Mouse (Mus musculus): ENCODE measurements at regions not wholly inside any gene's neighbourhood (a gene's known extent, or its start where the extent isn't known, plus 50 kb on each side); places are given as distances from the start of the nearest gene placed in this dataset.
"Not testable (repeated sequence)": the region's sequence is repeated elsewhere in the genome, so short reads cannot be mapped to it uniquely, and the experiment has no call there.

- peak; percentile 2 to 14 for DNase-seq (ENCODE audit: low spot score in 2 of 2)
Measured at GRCm38 (mm10) chr8:39426770-39427169, 1248.1 kb upstream of the Adam24 start.

- DNase-seq (ENCODE audit: low spot score in 2 of 2): peak; percentile 4 to 44
Measured at GRCm38 (mm10) chr8:39427402-39427801, 1247.5 kb upstream of the Adam24 start.

- no peak for DNase-seq (ENCODE audit: low spot score in 2 of 2)
Measured at GRCm38 (mm10) chr8:39440550-39441333, 1234.1 kb upstream of the Adam24 start.

- not testable (repeated sequence) for DNase-seq (ENCODE audit: low spot score in 2 of 2)
Measured at GRCm38 (mm10) chr8:39491139-39491538, 1183.7 kb upstream of the Adam24 start.

GRCm38 (mm10) chr8:39500419-39500818 lies 1174.5 kb upstream of the Adam24 start:
- DNase-seq (ENCODE audit: low spot score in 2 of 2): no peak

GRCm38 (mm10) chr8:39504261-39504660 lies 1170.6 kb upstream of the Adam24 start:
- DNase-seq (ENCODE audit: low spot score in 2 of 2): peak in 1 of 2 experiments; percentile 8

DNA sequence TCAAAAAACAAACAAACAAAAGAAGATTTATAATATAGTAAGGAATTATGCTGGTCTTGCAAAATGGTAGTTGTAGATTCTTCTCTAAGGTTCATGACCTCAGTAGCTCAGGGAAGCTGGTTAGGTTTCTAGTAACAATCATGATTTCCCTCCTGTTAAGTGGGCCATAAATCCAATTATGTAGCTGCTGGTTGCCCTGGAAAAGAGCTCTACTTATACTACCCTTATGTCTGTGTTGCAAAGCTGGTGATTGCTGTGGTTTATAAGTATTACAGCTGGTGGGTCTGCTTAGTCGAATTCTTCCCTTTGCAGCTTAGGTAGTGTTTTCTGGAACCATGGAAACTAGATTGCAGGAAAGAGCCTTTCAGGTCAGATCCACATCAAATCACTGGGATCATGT lies 1161.9 kb upstream of the Adam24 start:
- DNase-seq (ENCODE audit: low spot score in 2 of 2): no peak

All from frontal cortex, postnatal 36 days (tissue).